Mouse (Mus musculus) splenic B cell, adult 2 months (primary cell): ENCODE data around the gene Pycr1.
A peak's percentile ranks its signal among the peaks of the same experiment; 100 is the strongest.

Source experiments
- DNase-seq: peaks from one replicate; pipeline ENCODE4 v3.0.0-alpha.2; 2011; ENCODE audit warnings: low read depth, low spot score
- H3K27me3 ChIP-seq: 2 replicates; pipeline ENCODE4 v1.6.1; 2012; ENCODE audit warnings: mild to moderate bottlenecking, low read length, moderate library complexity, mixed read lengths; ENCODE audit not compliant: control insufficient read depth, poor library complexity, insufficient read depth, severe bottlenecking
- H3K36me3 ChIP-seq: 2 replicates; pipeline ENCODE4 v1.6.1; 2012; ENCODE audit warnings: mild to moderate bottlenecking, low read length, moderate library complexity, mixed read lengths; ENCODE audit not compliant: control insufficient read depth, poor library complexity, insufficient read depth, severe bottlenecking

Gene Pycr1

GRCm38 (mm10) chr11:120641255-120641654 is 2.3 kb downstream of the Pycr1 start:
- no peak for DNase-seq
- Histone ChIP-seq H3K36me3 (no peaks in the 10 kb centered on the region), H3K27me3 (no peaks in the 10 kb centered on the region)

GRCm38 (mm10) chr11:120634810-120635209 is 8.8 kb downstream of the Pycr1 start:
- Histone ChIP-seq H3K36me3 (no peaks in the 10 kb centered on the region), H3K27me3 (no peaks in the 10 kb centered on the region)
- DNase-seq = no peak

GRCm38 (mm10) chr11:120633520-120634343 is 9.8 kb downstream of the Pycr1 start, which contains the start of gene Mafg:
Gene Mafg (minus strand): TSS chr11:120633600.
- DNase-seq = peak; percentile 95
- H3K27me3 ChIP-seq = no peaks in the 10 kb centered on the region
- H3K36me3 ChIP-seq = no peaks in the 10 kb centered on the region

GRCm38 (mm10) chr11:120632559-120633519 is 10.7 kb downstream of the Pycr1 start:
- DNase-seq = peak; percentile 62

GRCm38 (mm10) chr11:120631726-120632448 is 11.7 kb downstream of the Pycr1 start:
- Histone ChIP-seq H3K36me3 (no peaks in the 10 kb centered on the region), H3K27me3 (no peaks in the 10 kb centered on the region)
- no peak for DNase-seq

More at GRCm38 (mm10) chr11:120632559-120633519, 10.7 kb downstream of the Pycr1 start:
- H3K36me3 ChIP-seq = no peaks in the 10 kb centered on the region
- H3K27me3 ChIP-seq = no peaks in the 10 kb centered on the region

GRCm38 (mm10) chr11:120630881-120631725 is 12.5 kb downstream of the Pycr1 start:
- H3K36me3 ChIP-seq = no peaks in the 10 kb centered on the region
- no peaks in the 10 kb centered on the region for H3K27me3 ChIP-seq
- DNase-seq = no peak

GRCm38 (mm10) chr11:120630401-120630871 is 13.1 kb downstream of the Pycr1 start:
- Histone ChIP-seq H3K36me3 (no peaks in the 10 kb centered on the region), H3K27me3 (no peaks in the 10 kb centered on the region)
- DNase-seq = no peak

GRCm38 (mm10) chr11:120629911-120630310 is 13.7 kb downstream of the Pycr1 start:
- no peak for DNase-seq
- H3K27me3 ChIP-seq = no peaks in the 10 kb centered on the region
- no peaks in the 10 kb centered on the region for H3K36me3 ChIP-seq

- DNase-seq = peak; percentile 56
- Histone ChIP-seq H3K27me3 (no peaks in the 10 kb centered on the region), H3K36me3 (no peaks in the 10 kb centered on the region)
These were observed 14.2 kb downstream of the Pycr1 start for GRCm38 (mm10) chr11:120629341-120629730.

GRCm38 (mm10) chr11:120628601-120629340 is 14.8 kb downstream of the Pycr1 start:
- H3K36me3 ChIP-seq = no peaks in the 10 kb centered on the region
- no peak for DNase-seq
- no peaks in the 10 kb centered on the region for H3K27me3 ChIP-seq

GRCm38 (mm10) chr11:120627468-120628300 is 15.9 kb downstream of the Pycr1 start:
- DNase-seq = peak; percentile 85
- H3K27me3 ChIP-seq = no peaks in the 10 kb centered on the region
- H3K36me3 ChIP-seq = no peaks in the 10 kb centered on the region; the same call in 1 of the 2 replicates

- peaks cover under 1% of the 10 kb centered on the region for H3K36me3 ChIP-seq
- no peaks in the 10 kb centered on the region for H3K27me3 ChIP-seq
- DNase-seq = no peak
These were observed 16.6 kb downstream of the Pycr1 start for GRCm38 (mm10) chr11:120626785-120627467.
